Mouse (Mus musculus): Measurements from ENCODE around the gene Msl1. TPM values are rescaled to one million over a fixed set of nuclear protein-coding genes. Genes with fewer than 3 reads are reported as not detected.
A peak's percentile ranks its signal among the peaks of the same experiment; 100 is the strongest.

The Msl1 gene
- total and polyA plus RNA-seq, 2 experiments from 2014 or later = 25.0 to 77.7 TPM

DNA sequence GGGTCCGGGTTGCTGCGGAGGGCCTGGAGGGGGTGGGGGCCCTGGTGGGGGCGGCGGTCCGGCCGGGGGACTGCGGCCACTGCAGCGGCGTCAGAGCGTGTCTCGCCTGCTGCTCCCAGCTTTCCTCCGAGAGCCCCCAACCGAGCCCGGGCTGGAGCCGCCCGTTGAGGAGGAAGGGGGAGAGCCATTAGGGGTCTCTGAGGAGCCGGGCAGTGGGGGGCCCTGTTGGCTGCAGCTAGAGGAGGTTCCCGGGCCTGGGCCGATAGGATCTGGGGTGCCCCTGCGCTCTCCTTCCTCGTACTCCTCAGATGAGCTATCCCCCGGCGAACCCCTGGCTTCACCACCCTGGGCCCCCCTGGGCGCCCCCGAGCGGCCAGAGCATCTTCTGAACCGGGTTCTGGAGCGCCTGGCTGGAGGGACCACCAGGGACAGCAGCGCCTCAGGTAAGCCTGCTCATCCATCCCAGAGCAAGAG lies 42.0 kb downstream of the Msl1 start:
- TF ChIP-seq CTCF (IDR thresholded peaks at IDR 0.05; ENCODE audit: low read depth) = 0 out of 2 replicates have a peak, but pooled peaks have one; percentile 25
- Histone ChIP-seq H3K4me2 (ENCODE audit: low read depth, low read length) (peak overlapping the region; percentile 90), H3K4me3 (ENCODE audit: low read length) (peak overlapping the region; percentile 81), H3K27ac (peak overlapping the region; percentile 78), H3K9me3 (ENCODE audit: low read length) (no peaks in the 10 kb centered on the region), H3K27me3 (ENCODE audit: insufficient read depth, low read length) (no peaks in the 10 kb centered on the region), H3K36me3 (ENCODE audit: insufficient read depth, low read length) (peaks cover 16% of the 10 kb centered on the region), H3K9ac (replicated peaks; ENCODE audit: low read length) (peak overlapping the region; percentile 90), H3K4me1 (ENCODE audit: insufficient read depth, low read length) (peaks cover 12% of the 10 kb centered on the region)
- WGBS = 4% methylated on average over 27 of the region's 29 CpGs
- DNase-seq (ENCODE audit: low spot score) = peak; percentile 33
- peak; percentile 48 for ATAC-seq

DNA sequence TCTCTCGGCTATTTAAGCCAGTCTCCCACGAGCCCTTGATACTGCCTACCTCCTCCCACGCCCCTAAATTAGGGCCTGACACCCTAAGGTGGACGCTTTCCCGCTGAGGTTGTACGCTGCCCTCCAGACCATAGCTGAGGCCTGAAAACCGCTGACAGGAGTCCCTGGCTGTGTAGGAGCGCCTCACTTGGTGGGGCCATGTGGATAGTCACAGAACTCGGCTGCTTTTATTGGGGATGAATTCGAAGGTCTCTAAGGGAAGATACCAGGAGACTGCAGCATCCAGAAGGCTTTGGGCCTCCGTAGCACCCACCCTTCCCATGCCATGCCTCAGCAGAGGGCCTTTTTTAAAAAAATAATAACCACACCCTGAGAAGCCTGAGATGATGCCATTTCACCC lies 42.6 kb downstream of the Msl1 start:
- H3K36me3 ChIP-seq (ENCODE audit: insufficient read depth, low read length) = peaks cover 10% of the 10 kb centered on the region
- H3K9ac ChIP-seq (replicated peaks; ENCODE audit: low read length) = peak overlapping the region; percentile 90; the same call in 1 of the 2 replicates
- 40% methylated on average over 11 of the region's 11 CpGs for WGBS
- H3K4me2 ChIP-seq (ENCODE audit: low read depth, low read length) = peak overlapping the region; percentile 90
- no peaks in the 10 kb centered on the region for H3K27me3 ChIP-seq (ENCODE audit: insufficient read depth, low read length)
- no peak for DNase-seq (ENCODE audit: low spot score)
- H3K9me3 ChIP-seq (ENCODE audit: low read length) = no peaks in the 10 kb centered on the region
- H3K27ac ChIP-seq = no peak overlapping the region
- H3K4me3 ChIP-seq (ENCODE audit: low read length) = peak overlapping the region; percentile 81
- ATAC-seq = no peak
- H3K4me1 ChIP-seq (ENCODE audit: insufficient read depth, low read length) = peaks cover 12% of the 10 kb centered on the region
- no peak for TF ChIP-seq CTCF (IDR thresholded peaks at IDR 0.05; ENCODE audit: low read depth)

DNA sequence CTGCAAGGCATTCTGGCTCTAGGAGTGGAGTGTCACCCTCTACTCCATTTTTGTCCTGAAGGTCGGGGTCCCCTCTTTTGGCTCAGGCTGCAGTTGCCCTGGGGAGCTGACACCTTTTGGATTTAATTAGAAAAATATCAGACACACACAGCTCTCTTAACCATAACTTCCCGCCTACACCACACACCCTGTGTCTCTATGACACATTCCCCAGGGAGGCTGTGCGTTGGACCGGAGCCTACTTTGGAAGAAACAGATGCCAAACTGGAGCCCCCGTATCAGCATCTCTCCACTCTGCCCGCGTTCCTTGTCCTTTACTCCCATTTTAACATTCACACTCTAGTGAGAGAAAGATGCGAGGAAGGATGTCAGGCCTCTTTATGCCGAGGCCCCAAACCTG lies 43.2 kb downstream of the Msl1 start:
- peak overlapping the region; percentile 81 for H3K4me3 ChIP-seq (ENCODE audit: low read length)

DNA sequence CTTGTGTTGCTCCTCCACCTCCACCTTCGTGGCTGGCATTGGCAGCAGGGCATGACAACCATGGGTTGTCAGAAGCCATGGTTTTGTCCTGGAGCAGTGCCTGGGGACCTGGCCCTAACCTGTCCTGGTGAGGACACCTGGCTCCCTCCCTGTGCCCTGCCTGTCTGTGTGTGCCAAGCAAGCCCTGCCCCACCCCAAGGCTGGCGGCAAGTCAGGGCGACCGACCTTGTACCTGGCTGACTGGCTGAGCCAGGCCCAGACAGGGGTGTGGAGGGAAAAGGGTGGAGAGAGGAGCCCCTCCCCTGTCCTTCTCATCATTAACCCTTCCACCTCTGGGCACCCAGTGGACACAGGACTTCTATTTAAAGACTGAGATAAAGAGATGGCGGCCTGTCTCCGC lies 44.1 kb downstream of the Msl1 start:
- no peak overlapping the region for H3K4me2 ChIP-seq (ENCODE audit: low read depth, low read length)
- no peaks in the 10 kb centered on the region for H3K27me3 ChIP-seq (ENCODE audit: insufficient read depth, low read length)
- no peaks in the 10 kb centered on the region for H3K9me3 ChIP-seq (ENCODE audit: low read length)
- peaks cover 12% of the 10 kb centered on the region for H3K4me1 ChIP-seq (ENCODE audit: insufficient read depth, low read length)
- no peaks in the 10 kb centered on the region for H3K36me3 ChIP-seq (ENCODE audit: insufficient read depth, low read length)
- 55% methylated on average over 6 of the region's 6 CpGs for WGBS
- no peak for ATAC-seq
- no peak for DNase-seq (ENCODE audit: low spot score)
- H3K4me3 ChIP-seq (ENCODE audit: low read length) = no peak overlapping the region
- H3K27ac ChIP-seq = no peak overlapping the region
- no peak for TF ChIP-seq CTCF (IDR thresholded peaks at IDR 0.05; ENCODE audit: low read depth)
- no peak overlapping the region for H3K9ac ChIP-seq (replicated peaks; ENCODE audit: low read length)

More for the DNA sequence above, 43.2 kb downstream of the Msl1 start:
- ATAC-seq = no peak
- peaks cover 12% of the 10 kb centered on the region for H3K4me1 ChIP-seq (ENCODE audit: insufficient read depth, low read length)
- H3K27me3 ChIP-seq (ENCODE audit: insufficient read depth, low read length) = no peaks in the 10 kb centered on the region
- H3K27ac ChIP-seq = no peak overlapping the region
- 51% methylated on average over 9 of the region's 9 CpGs for WGBS
- no peak for TF ChIP-seq CTCF (IDR thresholded peaks at IDR 0.05; ENCODE audit: low read depth)
- H3K36me3 ChIP-seq (ENCODE audit: insufficient read depth, low read length) = peaks cover 4% of the 10 kb centered on the region
- no peaks in the 10 kb centered on the region for H3K9me3 ChIP-seq (ENCODE audit: low read length)
- H3K4me2 ChIP-seq (ENCODE audit: low read depth, low read length) = peak overlapping the region; percentile 90
- no peak for DNase-seq (ENCODE audit: low spot score)
- H3K9ac ChIP-seq (replicated peaks; ENCODE audit: low read length) = peak overlapping the region; percentile 90; the same call in 1 of the 2 replicates

DNA sequence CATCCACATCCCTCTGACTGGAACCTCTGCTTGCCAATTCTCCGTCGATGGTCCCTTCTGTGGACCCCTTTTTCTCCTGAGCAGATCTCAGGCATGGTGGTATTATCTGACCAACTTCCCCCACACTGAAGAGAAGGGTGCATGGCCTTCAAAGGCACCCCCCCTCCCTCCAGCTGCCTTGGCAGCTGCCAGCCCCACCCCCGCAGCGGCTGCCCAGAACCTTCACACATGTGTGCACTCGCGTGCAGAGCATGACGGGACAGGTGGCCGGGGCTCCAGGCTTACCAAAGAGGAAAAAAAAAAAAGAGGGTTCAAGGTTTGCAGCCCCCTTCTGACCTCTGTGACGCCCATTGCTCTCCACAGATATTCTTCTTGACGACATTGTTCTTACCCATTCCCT lies 44.6 kb downstream of the Msl1 start:
- Histone ChIP-seq H3K36me3 (ENCODE audit: insufficient read depth, low read length) (no peaks in the 10 kb centered on the region), H3K4me1 (ENCODE audit: insufficient read depth, low read length) (peaks cover 12% of the 10 kb centered on the region), H3K27me3 (ENCODE audit: insufficient read depth, low read length) (no peaks in the 10 kb centered on the region), H3K9ac (replicated peaks; ENCODE audit: low read length) (no peak overlapping the region), H3K4me3 (ENCODE audit: low read length) (no peak overlapping the region), H3K9me3 (ENCODE audit: low read length) (no peaks in the 10 kb centered on the region), H3K4me2 (ENCODE audit: low read depth, low read length) (no peak overlapping the region), H3K27ac (no peak overlapping the region)
- DNase-seq (ENCODE audit: low spot score) (no peak), ATAC-seq (no peak)
- TF ChIP-seq CTCF (IDR thresholded peaks at IDR 0.05; ENCODE audit: low read depth) = no peak
- 55% methylated on average over 10 of the region's 10 CpGs for WGBS

DNA sequence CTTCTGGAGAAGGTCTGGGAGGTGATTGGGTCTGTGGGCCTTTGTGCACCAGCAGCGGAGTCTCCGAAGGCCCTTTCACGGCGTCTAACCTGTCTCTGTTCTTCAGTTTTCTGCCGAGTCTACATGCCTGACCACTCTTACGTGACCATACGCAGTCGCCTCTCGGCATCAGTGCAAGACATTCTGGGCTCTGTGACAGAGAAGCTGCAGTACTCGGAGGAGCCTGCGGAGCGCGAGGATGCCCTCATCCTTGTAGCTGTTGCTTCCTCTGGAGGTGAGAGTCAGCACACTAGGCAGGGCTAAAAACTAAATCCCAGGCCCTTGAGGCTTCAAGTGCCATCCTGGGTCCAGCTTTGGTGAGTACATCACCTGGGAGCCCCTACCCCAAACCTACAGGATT lies 50.7 kb downstream of the Msl1 start:
- 43% methylated on average over 13 of the region's 13 CpGs for WGBS
- no peaks in the 10 kb centered on the region for H3K9me3 ChIP-seq (ENCODE audit: low read length)
- ATAC-seq = peak; percentile 54
- peak; percentile 58 for TF ChIP-seq CTCF (IDR thresholded peaks at IDR 0.05; ENCODE audit: low read depth)
- no peaks in the 10 kb centered on the region for H3K36me3 ChIP-seq (ENCODE audit: insufficient read depth, low read length)
- H3K27me3 ChIP-seq (ENCODE audit: insufficient read depth, low read length) = no peaks in the 10 kb centered on the region
- no peak overlapping the region for H3K4me3 ChIP-seq (ENCODE audit: low read length)
- 0 out of 2 replicates have a peak overlapping the region, but pooled peaks have one; percentile 11 for H3K27ac ChIP-seq
- H3K4me1 ChIP-seq (ENCODE audit: insufficient read depth, low read length) = peaks cover 21% of the 10 kb centered on the region
- peak; percentile 51 for DNase-seq (ENCODE audit: low spot score)
- H3K9ac ChIP-seq (replicated peaks; ENCODE audit: low read length) = no peak overlapping the region
- H3K4me2 ChIP-seq (ENCODE audit: low read depth, low read length) = no peak overlapping the region

DNA sequence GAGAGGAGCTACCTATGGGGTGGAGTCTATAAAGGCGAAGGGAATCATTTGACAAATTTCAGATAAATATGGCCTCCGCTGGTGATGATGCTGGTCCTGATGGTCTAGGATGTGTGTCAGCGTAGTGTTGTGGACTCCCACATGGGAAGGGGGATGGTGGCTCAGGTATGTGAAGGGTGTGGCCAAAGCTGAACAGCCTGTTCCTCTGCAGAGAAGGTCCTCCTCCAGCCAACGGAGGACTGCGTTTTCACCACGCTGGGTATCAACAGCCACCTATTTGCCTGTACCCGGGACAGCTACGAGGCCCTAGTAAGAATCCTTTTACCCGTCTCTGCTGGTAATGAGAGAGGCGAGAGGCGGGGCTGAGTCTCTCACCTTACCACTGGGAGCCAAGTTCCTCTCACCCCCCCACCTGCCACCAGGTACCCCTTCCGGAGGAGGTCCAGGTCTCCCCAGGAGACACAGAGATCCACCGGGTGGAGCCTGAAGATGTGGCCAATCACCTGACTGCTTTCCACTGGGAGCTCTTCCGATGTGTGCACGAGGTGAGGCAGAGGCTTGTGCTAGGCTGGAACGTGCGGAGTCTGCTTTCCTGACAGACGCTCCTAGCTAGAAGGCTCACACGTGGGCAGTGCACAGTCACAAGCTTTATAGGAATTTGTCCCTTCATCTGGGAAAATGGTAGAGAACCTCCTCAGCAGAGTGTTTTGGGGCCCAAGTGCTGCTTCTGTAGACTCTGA lies 51.7 kb downstream of the Msl1 start:
- DNase-seq (ENCODE audit: low spot score) = no peak
- H3K4me2 ChIP-seq (ENCODE audit: low read depth, low read length) = no peak overlapping the region
- H3K27me3 ChIP-seq (ENCODE audit: insufficient read depth, low read length) = no peaks in the 10 kb centered on the region
- H3K4me3 ChIP-seq (ENCODE audit: low read length) = no peak overlapping the region
- ATAC-seq = no peak
- H3K9ac ChIP-seq (replicated peaks; ENCODE audit: low read length) = no peak overlapping the region
- no peaks in the 10 kb centered on the region for H3K9me3 ChIP-seq (ENCODE audit: low read length)
- TF ChIP-seq CTCF (IDR thresholded peaks at IDR 0.05; ENCODE audit: low read depth) = no peak
- H3K36me3 ChIP-seq (ENCODE audit: insufficient read depth, low read length) = peaks cover 3% of the 10 kb centered on the region; the same call in 1 of the 2 replicates
- WGBS = 78% methylated on average over 19 of the region's 19 CpGs
- H3K4me1 ChIP-seq (ENCODE audit: insufficient read depth, low read length) = peaks cover 21% of the 10 kb centered on the region
- no peak overlapping the region for H3K27ac ChIP-seq

Measured in hindbrain, postnatal 0 days (tissue).